Mouse (Mus musculus): ENCODE data around the gene Tmem147. TPM values are rescaled to one million over a fixed set of nuclear protein-coding genes. Genes with fewer than 3 reads are reported as not detected.

Tmem147 gene
- total RNA-seq (2023), result 34.4 to 45.7 TPM (median 41.2 TPM) in 4 replicates

GRCm38 (mm10) chr7:30729396-30730063 lies at the start of gene Tmem147:
TSS of gene Tmem147 (minus strand) at chr7:30729540.

DNA sequence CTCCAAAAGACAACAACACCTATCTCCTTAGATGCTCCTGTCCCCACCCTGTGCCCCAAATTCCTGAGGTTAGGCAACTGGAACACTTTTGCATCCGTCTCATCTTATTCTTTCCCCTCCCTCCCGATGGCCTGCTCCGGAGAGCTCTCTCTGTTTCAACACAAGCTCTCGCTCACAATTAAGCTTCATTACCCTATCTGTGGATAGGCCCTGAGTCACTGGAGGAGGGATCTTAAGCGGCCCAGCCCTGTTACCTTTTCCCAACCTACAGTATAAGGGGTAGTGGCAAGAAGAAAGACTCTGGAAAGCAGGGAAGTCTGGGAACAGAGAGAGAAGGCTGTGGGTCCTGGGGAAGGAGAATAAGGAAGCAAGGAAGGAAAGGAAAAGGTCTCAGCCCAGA lies 34.1 kb upstream of the Tmem147 start, which contains the start of gene Dmkn:
Dmkn (plus strand) TSS at position 301 of the 400 bp plus-strand sequence.

GRCm38 (mm10) chr7:30751086-30751669 lies 21.8 kb upstream of the Tmem147 start, which contains the start of gene Sbsn:
TSS of gene Sbsn (plus strand) at chr7:30751471.

DNA sequence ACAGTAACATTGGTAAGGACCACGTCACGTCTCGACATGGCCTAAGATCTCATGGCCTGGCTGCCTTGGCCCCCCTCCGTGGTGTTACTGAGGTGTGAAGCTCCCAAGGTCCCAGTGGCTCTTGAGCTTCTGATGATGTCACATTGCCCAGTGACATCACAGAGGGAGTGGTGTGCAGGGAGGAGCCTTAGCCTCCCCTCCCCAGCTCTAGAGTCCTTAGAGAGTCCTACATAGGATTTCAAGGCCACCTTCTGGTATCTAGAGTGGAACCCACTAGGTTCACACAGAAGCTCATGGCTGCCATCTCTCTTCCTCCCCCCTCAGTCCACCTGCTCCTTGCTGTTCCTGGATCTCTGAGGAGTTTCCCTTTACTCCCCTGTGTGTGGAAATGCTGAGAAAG lies 14.3 kb upstream of the Tmem147 start, which contains the start of gene Gapdhs:
Gapdhs (minus strand) TSS at position 65 of the 400 bp plus-strand sequence.

GRCm38 (mm10) chr7:30711942-30712341 lies 17.4 kb downstream of the Tmem147 start, which contains the start of gene Atp4a:
TSS of gene Atp4a (plus strand) at chr7:30712209.

DNA sequence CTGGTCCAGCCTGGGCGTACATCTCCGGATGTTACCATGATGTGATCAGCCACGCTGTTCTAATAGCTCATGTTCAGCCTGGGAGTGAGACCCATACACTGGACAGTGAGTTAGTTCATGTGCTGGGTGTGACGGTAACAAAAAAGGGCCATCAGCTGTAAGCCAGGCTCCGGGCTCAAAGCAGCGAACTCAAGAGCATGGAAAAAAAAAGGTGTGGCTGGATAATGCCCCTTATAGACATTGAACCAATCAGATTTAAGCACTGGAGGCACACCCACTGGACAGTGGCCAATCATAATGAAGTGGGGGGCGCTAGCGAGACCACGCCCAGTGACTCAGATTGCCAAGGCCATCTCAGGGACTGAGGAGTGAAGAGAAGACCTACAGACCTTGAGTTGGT lies 30.8 kb downstream of the Tmem147 start, which contains the start of gene 2200002J24Rik:
2200002J24Rik (plus strand) TSS at position 338 of the 400 bp plus-strand sequence.

Other genes starting within 250 kb of the Tmem147 start
- not detected in 4 replicates for gene Prodh2, start 235.9 kb downstream of the Tmem147 start, total RNA-seq (2023)
- gene Arhgap33, start 194.5 kb downstream of the Tmem147 start, total RNA-seq (2023), result 14.2 to 18.7 TPM (median 16.3 TPM) in 4 replicates
- 2.2 to 3.1 TPM (median 2.7 TPM) in 4 replicates for gene Hspb6, start 177.4 kb downstream of the Tmem147 start, total RNA-seq (2023)
- 10.2 to 18.1 TPM (median 13.6 TPM) in 4 replicates for gene Proser3, start 177.2 kb downstream of the Tmem147 start, total RNA-seq (2023)
- 38.9 to 50.0 TPM (median 41.5 TPM) in 4 replicates for gene Lin37, start 169.7 kb downstream of the Tmem147 start, total RNA-seq (2023)
- gene U2af1l4, start 166.2 kb downstream of the Tmem147 start, total RNA-seq (2023), result 106 to 140 TPM (median 111 TPM) in 4 replicates
- 9.2 to 12.8 TPM (median 11.8 TPM) in 4 replicates for gene Gm49396, start 166.2 kb downstream of the Tmem147 start, total RNA-seq (2023)
- 135 to 152 TPM (median 138 TPM) in 4 replicates for gene Psenen, start 165.9 kb downstream of the Tmem147 start, total RNA-seq (2023)
- gene Igflr1, start 164.1 kb downstream of the Tmem147 start, total RNA-seq (2023), result 5.6 to 11.7 TPM (median 8.2 TPM) in 4 replicates
- gene Kmt2b, start 140.8 kb downstream of the Tmem147 start, total RNA-seq (2023), result 104 to 116 TPM (median 108 TPM) in 4 replicates
- 0.82 to 1.9 TPM (median 1.6 TPM) in 4 replicates for gene Zbtb32, start 130.6 kb downstream of the Tmem147 start, total RNA-seq (2023)
- gene Upk1a, start 116.7 kb downstream of the Tmem147 start, total RNA-seq (2023), result 0.70 TPM in 1 of 4 replicates, not detected in the others
- gene Cox6b1, start 103.4 kb downstream of the Tmem147 start, total RNA-seq (2023), result 177 to 214 TPM (median 201 TPM) in 4 replicates
- gene Etv2, start 93.7 kb downstream of the Tmem147 start, total RNA-seq (2023), result not detected in 4 replicates
- gene Rbm42, start 79.2 kb downstream of the Tmem147 start, total RNA-seq (2023), result 87.7 to 100 TPM (median 92.3 TPM) in 4 replicates
- gene Haus5, start 64.5 kb downstream of the Tmem147 start, total RNA-seq (2023), result 56.1 to 64.2 TPM (median 59.9 TPM) in 4 replicates
- gene Pmis2, start 57.9 kb downstream of the Tmem147 start, total RNA-seq (2023), result not detected in 4 replicates
- not detected in 4 replicates for gene 2200002J24Rik, start 30.6 kb downstream of the Tmem147 start, total RNA-seq (2023)
- gene Atp4a, start 17.3 kb downstream of the Tmem147 start, total RNA-seq (2023), result 0.85 to 3.1 TPM in 2 of 4 replicates, not detected in the others
- not detected in 4 replicates for gene Gapdhs, start 14.1 kb upstream of the Tmem147 start, total RNA-seq (2023)
- gene Sbsn, start 21.9 kb upstream of the Tmem147 start, total RNA-seq (2023), result 2.3 to 5.4 TPM (median 3.3 TPM) in 4 replicates
- gene Dmkn, start 34.2 kb upstream of the Tmem147 start, total RNA-seq (2023), result not detected in 4 replicates
- gene Krtdap, start 58.4 kb upstream of the Tmem147 start, total RNA-seq (2023), result not detected in 4 replicates
- gene Ffar2, start 94.2 kb upstream of the Tmem147 start, total RNA-seq (2023), result 13.9 to 20.5 TPM (median 17.6 TPM) in 4 replicates
- gene Ffar3, start 126.6 kb upstream of the Tmem147 start, total RNA-seq (2023), result 1.0 to 2.0 TPM (median 1.4 TPM) in 4 replicates
- gene Ffar1, start 132.0 kb upstream of the Tmem147 start, total RNA-seq (2023), result 25.4 to 28.3 TPM (median 27.3 TPM) in 4 replicates
- gene Cd22, start 150.8 kb upstream of the Tmem147 start, total RNA-seq (2023), result 1,001 to 1,218 TPM (median 1,131 TPM) in 4 replicates
- not detected in 4 replicates for gene Mag, start 185.3 kb upstream of the Tmem147 start, total RNA-seq (2023)
- gene Hamp2, start 195.1 kb upstream of the Tmem147 start, total RNA-seq (2023), result not detected in 4 replicates
- not detected in 4 replicates for gene Hamp, start 214.5 kb upstream of the Tmem147 start, total RNA-seq (2023)
- gene Usf2, start 227.3 kb upstream of the Tmem147 start, total RNA-seq (2023), result 135 to 161 TPM (median 150 TPM) in 4 replicates
- 0.61 to 1.8 TPM (median 1.3 TPM) in 4 replicates for gene Lsr, start 243.9 kb upstream of the Tmem147 start, total RNA-seq (2023)
- gene Fam187b, start 244.2 kb upstream of the Tmem147 start, total RNA-seq (2023), result 0.48 TPM in 1 of 4 replicates, not detected in the others